Mouse (Mus musculus): ENCODE data around the gene Vmn2r32. TPM values are rescaled to one million over a fixed set of nuclear protein-coding genes. Genes with fewer than 3 reads are reported as not detected.
"Not testable (repeated sequence)": the region's sequence is repeated elsewhere in the genome, so short reads cannot be mapped to it uniquely, and the experiment has no call there.

Gene Vmn2r32
- polyA plus RNA-seq (2015; fragmentation: Nextera tagmentation; extraction: Ambion mirVana), result not detected in 2 replicates

DNA sequence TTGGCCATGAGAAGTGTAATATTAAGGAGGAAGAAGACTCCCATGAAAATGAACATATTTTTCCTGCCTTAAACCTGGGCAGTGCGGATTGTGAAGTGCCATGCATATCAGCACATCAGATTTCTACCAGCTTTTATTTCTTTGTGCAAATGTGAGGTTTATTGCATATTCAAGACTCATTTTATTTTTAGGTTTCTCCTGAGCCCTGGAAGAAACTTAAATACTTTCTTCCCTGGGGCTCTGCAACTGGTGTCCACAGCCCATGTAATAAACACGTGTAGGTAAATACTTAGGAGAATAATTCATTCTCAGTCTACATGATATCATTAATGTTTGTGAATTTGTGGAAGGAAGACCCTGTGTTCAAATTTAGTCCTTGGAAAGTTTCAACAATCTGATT, at the start of gene Vmn2r32:
Gene Vmn2r32, minus strand, starts transcription at position 101 of the 400 bp plus-strand sequence.
- not testable (repeated sequence) for H3K36me3 ChIP-seq; H3K4me2 ChIP-seq (replicated peaks); H3K9ac ChIP-seq (replicated peaks); H3K27me3 ChIP-seq; ATAC-seq (replicated peaks); H3K4me3 ChIP-seq; H3K4me1 ChIP-seq; H3K27ac ChIP-seq (replicated peaks); H3K9me3 ChIP-seq
- WGBS, result 62% methylated on average over 2 of the region's 2 CpGs

Other genes with a start within 250 kb of the Vmn2r32 start
- 0.61 and 1.5 TPM in 2 replicates for gene Vmn2r29, start 232.7 kb downstream of the Vmn2r32 start, polyA plus RNA-seq (2015; fragmentation: Nextera tagmentation; extraction: Ambion mirVana)
- gene Gm45844, start 201.7 kb downstream of the Vmn2r32 start, polyA plus RNA-seq (2015; fragmentation: Nextera tagmentation; extraction: Ambion mirVana), result 7.0 and 8.3 TPM in 2 replicates
- gene Clcn4, start 179.2 kb downstream of the Vmn2r32 start, polyA plus RNA-seq (2015; fragmentation: Nextera tagmentation; extraction: Ambion mirVana), result 173 and 183 TPM in 2 replicates
- not detected in 2 replicates for gene Vmn2r30, start 142.4 kb downstream of the Vmn2r32 start, polyA plus RNA-seq (2015; fragmentation: Nextera tagmentation; extraction: Ambion mirVana)
- not detected in 2 replicates for gene Gm45783, start 105.4 kb downstream of the Vmn2r32 start, polyA plus RNA-seq (2015; fragmentation: Nextera tagmentation; extraction: Ambion mirVana)
- not detected in 2 replicates for gene Vmn2r31, start 80.3 kb downstream of the Vmn2r32 start, polyA plus RNA-seq (2015; fragmentation: Nextera tagmentation; extraction: Ambion mirVana)
- gene Vmn2r33, start 86.8 kb upstream of the Vmn2r32 start, polyA plus RNA-seq (2015; fragmentation: Nextera tagmentation; extraction: Ambion mirVana), result not detected in 2 replicates
- gene Vmn2r34, start 209.5 kb upstream of the Vmn2r32 start, polyA plus RNA-seq (2015; fragmentation: Nextera tagmentation; extraction: Ambion mirVana), result not detected in 2 replicates